Mouse (Mus musculus) small intestine, adult 2 months (tissue): ENCODE results near the gene Bri3bp.

Experiments
- CTCF ChIP-seq: fragments of 200-500 bp; IDR thresholded peaks from 2 replicates; pipeline ENCODE4 v1.5.1; 2012; ENCODE audit warnings: low read depth, mild to moderate bottlenecking, control low read depth, inconsistent platforms, low read length, moderate library complexity, mixed read lengths; ENCODE audit not compliant: insufficient replicate concordance, insufficient read length; ENCODE audit errors: extremely low read depth
- POLR2A ChIP-seq: fragments of 200-500 bp; IDR thresholded peaks from 2 replicates; pipeline ENCODE4 v1.6.1; 2012; ENCODE audit warnings: low read depth, mild to moderate bottlenecking, control low read depth, inconsistent platforms, low read length, moderate library complexity

- TF ChIP-seq POLR2A, result peak; percentile 32; the same call in 1 of the 2 replicates
- no peak for TF ChIP-seq CTCF
Measured at GRCm38 (mm10) chr5:125465701-125466106, 24.3 kb downstream of the Bri3bp start.
